Mouse (Mus musculus): ENCODE results near the gene Gm20388.
"Not testable (repeated sequence)": the region's sequence is repeated elsewhere in the genome, so short reads cannot be mapped to it uniquely, and the experiment has no call there.

Gm20388 gene

DNA sequence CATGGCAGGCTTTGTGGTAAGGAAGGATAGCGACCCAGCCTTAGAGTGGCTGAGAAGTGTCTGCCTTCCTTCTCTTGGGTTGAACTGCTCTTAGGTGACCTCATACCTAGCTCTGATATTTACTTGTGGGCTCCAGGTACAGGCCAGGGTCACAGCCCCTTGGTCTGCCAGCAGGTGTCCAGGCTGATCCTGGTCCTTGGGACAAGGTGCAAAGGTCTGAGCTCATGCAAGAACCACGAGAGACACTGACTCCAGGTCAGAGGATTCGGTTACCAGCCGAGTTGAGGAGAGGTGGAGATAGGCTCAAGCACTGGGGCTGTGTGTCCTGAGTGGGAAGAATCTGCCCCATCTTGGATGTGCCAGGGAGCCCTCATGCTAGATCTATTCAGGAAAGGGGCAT lies 3333.7 kb downstream of the Gm20388 start:
- DNase-seq, result no peak

DNA sequence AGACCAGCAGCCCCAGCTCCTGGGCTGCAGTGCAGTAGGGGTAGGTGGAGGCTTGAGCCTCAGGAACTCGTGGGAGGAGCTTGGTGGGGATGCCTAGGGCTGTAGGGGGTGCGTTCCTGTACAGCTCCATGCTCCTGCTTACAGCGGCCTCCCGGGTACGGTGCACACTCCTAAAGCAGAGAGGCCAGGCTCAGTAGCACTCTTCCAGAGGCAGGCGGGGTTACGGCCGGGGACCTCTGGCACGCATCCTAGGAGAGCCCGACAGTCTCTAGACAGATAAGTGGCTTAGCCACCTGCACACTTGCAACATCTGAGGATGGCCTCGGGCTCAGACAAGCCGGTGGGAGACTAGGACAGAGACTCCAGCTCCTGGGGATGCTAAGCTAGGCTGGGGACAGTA lies 3334.9 kb downstream of the Gm20388 start:
- no peak for DNase-seq

DNA sequence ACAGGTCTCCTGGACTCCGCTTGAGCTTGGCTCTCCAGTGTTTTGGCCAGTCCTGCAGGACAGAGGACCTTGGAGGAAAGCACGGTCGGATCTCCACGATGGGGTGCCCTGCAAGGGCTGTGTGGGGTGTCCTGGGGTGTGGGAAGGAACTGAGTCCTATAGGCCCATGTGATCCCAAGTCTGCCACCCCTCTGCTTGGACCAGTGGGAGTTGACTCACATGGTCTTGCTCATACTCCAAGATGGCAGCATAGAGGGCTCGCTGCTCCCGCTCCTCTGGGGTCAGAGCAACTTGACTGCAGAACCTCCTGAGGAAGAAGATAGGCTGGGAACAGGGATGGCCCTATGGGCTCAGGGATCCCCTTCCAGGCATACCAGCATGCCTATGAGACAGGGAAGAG lies 3337.1 kb downstream of the Gm20388 start:
- DNase-seq, result no peak

DNA sequence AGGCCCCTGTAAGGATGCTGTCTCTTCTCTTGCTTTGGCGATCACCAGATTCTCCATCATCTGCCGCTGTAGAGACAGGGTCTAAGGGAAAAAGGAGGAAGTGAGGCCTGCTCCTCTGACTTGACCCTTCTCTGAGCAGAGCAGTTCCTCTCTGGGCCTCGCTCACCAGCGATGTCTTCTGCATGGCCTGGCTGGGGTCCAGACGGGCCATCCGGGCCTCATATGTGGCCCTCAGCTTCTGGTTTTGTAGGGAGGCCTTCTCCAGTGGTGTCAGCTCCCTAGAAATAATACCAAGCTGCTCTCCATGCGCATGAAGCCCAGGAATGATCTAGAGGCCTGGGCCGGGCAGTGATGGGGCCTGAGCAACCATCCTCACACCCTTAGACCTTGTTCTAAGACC lies 3338.0 kb downstream of the Gm20388 start:
- DNase-seq, result no peak

DNA sequence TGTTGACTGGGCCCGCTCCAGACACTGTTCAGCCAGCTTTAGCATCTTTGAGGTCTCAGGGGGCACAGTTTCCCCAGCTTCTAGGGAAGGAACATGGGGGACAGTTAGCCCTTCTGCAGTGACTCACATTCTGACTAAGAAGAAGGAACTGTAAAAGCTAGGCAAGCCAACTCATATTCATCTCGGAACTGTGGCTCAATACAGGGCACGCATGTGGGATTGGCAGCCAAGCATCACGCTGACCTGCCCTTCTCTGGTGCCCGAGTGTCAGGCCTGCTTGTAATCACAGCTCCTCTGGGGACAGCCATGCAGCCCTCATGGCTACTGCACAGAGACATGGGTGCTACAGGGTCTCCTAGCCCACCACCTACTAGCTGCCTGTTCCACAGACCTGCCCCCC lies 3340.3 kb downstream of the Gm20388 start:
- DNase-seq, result no peak

DNA sequence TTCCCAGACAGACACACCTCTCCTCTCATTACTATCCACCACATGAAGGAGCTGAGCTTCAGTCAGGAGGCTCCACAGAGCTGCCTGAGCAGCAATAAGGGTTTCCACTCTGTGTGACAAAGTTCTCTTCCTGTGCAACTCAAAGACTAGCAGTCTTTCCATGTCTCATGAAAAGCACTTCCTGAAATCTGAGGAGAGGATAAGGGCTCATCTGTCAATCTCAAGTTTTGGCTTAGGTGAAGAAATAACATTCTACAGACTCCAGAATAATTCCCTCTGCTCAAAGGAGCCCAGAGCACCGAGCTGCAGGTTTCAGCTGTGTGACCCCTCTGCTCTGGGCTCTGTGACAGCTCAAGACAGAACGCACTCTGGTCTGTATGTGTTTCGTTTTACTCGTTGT lies 3342.3 kb downstream of the Gm20388 start:
- no peak for DNase-seq

DNA sequence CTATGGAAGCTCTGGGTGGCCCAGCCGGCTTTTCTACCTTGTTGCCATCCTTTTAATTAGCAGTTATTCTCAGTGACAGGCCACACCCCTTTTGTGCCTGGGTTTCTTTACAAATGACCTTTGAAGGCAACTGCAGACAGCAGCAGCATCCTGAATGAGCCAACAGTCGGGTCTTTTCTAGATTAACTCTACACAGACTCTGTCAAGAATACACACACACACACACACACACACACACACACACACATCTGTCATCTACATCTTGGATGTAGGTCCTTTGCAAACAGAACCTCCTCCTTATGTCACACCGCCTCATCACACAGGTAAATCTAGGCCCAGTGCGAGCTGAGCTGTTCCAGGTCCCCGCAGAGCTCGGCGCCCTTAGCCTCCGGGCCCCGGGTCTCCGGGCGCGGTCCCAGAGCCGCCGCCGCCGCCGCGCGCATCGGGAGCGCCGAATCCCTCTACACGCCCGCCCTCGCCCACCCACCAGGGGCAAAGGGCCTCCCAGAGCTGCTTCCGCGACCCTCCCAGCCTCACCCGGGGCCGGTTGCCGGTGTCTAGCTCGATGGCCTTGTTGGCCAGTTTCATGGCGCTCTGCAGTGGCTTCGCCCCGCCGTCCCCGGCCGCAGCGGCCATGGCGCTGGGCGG lies 3342.9 kb downstream of the Gm20388 start:
- DNase-seq, result no peak

DNA sequence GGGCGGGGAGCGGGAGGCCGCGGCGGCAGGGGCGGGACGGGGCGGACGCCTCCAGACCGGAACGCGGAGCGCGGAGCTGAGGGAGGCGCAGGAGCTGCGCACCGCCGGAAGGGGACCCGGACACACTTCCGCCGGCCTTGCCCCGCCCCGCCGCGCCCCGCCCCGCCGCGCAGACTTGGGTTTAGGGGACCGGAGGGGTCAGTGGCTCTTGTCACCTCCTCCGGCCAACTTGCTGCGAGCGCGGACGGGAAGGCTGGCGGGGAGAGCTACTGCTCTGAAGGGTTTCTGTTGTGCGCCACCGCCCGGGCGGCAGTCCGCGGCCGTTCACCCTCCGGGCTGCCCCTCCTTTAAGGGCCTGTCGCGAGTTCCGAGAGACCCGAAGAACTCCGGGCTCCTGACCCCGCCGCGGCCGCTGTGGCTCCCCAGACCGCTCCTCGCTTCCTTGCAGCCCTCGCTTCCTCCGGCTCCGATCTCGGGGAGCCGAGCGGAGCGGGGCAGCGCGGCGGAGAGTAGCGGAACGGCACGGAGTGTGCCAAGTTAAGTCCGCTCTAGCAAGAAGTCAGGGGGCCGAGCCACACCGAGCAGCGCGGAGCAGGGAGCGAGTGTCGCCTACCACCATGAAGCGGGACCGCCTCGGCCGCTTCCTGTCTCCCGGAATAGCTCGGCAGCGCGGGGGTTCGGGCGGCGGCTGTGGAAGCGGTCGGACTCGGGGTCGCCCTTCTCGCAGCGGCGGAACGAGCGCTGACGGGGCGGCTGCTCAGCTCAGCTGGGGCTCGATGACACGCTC lies 3343.7 kb downstream of the Gm20388 start, which contains the start of the genes Zfp276 and Vps9d1:
Gene Zfp276, plus strand, starts transcription at position 97 of the 787 bp plus-strand sequence.
Gene Vps9d1, minus strand, starts transcription at position 250 of the 787 bp plus-strand sequence.
- peak; percentile 89 to 92 for DNase-seq

DNA sequence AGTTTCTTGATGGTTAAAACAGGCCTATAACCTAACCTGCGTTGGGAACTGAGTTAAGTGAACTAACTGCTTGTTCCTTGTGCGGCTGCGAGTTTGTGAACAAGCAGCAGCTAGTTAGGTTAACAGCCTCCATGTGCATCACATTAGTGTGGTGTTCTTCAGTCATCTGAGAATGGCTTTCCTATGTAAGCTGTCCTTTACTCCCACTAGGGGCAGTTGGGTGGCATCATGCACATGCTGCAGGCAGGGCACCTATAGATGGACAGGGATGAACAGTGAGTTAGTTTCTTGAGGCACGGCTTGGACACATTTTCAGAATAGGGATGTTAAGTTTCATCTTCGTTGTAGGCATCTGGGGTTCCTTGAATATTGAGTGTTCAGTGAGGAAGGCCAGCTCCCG lies 3344.5 kb downstream of the Gm20388 start:
- DNase-seq, result no peak

DNA sequence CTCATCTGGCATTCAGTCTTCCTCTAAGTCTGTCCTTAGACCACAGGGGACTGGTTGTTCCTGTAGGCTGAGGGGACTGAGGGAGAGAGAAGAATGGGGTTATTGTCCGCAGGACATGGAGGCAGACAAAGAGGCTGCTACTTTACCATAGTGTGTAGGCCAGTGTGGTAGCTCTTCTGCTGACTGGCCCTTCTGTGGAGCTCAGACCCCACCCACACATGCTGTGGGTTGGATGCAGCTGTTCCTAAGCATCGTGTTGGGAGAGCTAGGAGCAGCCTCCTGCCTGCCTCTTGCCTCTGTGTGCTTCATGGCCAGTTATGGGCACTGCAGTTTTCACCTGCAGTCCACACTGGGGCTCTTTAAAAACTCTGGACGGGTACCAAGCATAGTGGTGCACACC lies 3346.5 kb downstream of the Gm20388 start:
- no peak for DNase-seq

DNA sequence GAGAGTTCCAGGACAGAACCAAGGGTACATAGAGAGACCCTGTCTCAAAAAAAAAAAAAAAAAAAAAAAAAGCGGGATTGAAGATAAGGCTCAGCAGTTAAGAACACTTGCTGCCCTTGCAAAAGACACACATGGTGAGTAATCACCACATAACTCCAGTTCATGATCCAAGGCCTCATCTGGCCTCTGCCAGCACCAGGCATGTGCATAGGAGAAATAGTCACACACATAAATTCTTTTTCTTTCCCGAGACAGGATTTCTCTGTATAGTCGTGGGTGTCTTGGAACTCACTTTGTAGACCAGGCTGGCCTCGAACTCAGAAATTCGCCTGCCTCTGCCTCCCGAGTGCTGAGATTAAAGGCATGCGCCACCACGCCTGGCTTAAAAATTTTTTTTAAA lies 3347.0 kb downstream of the Gm20388 start:
- DNase-seq, result not testable (repeated sequence)

DNA sequence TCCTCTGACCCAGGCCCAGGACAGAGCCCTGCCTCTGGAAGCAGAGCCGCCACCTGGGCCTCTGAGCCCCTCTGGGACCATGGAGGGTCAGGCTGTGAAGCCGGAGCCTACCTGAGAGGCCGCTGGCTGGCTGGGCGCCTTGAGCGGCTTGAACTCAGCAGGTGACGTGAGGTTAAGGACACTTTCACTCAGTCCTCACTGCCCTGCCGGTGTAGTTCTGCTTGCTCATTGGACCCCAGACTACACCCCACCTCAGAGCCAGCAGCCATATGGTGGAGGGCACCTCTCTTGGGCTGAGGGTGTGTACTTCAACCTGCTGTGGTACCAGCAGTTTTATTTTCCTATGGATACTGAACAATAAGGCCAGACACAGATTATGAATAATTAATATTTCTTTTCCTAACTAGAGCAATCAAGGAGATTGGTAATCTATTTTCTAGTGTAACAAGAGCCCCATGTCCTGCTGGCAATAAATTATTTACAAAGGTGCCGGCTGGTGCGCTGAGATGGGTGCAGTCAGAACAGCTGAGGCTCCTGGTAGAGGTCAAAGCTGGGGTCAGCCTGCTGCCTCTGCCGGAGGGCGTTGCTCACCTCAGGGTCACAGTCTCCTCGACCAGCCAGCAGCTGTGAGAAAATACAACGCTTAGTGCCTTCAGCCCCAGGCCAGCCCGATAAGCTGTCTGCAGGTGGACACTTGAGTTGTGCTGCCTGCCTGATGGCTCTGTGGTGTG lies 3357.4 kb downstream of the Gm20388 start:
- DNase-seq, result no peak

DNA sequence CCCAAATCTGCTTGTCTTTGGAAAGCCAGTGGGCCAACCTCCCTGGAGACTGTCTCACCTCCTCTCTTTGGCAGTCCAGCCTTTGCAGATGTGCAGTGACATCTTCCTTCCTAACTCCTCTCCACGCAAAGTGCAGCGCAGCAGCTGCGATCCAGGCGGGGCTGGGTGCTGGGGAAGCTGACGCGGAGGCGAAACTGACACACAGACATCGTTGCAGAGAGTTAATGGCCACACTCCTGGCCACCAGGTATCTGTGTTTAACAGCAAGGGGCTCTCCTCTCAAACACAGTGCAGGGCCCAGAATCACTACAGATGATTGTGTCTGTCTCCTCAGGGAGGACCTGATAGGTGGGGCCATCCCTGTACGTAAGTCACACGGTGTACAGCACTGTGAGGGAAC lies 3360.5 kb downstream of the Gm20388 start:
- no peak for DNase-seq

DNA sequence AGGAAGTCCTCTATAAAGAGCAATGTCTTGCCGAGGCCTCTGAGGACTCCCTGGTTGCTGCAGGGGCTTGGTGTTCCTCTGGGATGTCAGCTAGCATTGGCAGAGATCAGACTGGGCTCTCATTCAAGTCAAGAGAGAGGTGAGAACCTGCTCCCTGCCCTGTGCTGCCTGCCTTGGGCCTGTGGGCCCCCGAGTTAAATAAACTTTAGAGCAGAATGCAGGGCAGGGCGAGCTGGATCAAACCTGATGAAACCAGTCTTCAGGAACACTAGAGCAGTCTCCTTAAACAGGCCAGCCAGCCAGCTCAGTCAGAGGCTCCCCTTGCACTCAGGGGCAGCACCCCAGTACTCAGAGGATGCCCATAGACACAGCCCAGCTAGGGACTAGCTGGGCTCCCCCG lies 3361.3 kb downstream of the Gm20388 start:
- no peak for DNase-seq

DNA sequence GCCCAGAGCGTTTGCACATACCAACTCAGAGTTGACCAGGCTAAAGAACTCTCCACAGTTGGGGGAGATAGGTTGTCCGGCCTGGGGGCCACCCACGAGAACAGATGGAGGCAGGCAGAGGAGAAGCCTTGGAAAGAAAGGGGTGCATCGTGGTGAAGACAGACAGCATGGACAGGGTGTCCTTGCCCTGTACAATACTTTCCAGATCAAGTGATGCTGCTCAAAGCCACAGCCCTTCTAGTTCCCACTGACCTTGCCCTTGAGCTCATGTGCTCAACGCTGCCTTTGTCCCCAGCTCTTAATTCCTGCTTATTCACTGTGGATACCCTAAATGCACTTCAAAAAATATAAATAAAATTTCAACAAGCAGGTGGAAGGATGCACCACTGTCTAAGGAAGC lies 3363.8 kb downstream of the Gm20388 start:
- DNase-seq, result no peak

DNA sequence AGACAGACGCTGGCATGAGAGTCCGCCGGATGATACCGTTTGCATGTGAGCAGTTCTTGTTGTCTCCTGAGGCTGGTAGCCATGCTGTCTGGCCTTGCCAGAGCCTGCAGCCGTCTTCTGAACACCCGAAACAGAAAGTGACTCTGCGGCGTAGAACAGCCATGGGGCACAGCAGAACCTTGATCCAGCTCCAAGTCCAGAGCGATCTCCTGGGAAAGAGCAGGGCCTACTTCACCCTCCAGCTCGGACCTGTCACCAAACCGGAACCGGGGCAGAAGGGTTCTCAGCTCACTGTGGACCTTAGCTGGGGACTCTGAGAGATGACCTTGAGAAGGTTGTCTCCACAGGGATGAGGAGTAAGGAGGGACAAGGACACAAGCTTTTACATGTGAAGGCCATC lies 3364.5 kb downstream of the Gm20388 start:
- no peak for DNase-seq

DNA sequence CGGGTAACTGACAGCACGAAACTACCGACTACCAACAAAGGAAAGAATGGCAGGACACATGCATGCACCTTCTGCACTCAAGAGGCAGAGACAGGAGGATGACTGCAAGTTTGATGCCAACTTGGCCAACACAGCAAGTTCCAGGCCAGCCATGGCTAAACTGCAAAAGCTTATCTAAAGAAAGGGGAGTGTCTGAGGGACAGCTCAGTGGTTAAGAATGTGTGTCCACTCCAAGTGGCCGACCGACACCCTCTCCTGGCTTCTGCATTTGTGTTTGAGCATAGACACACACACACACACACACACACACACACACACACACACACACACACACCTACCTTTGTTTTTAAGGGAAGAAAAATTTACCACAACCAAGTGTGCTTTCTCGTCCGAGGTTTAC lies 3367.8 kb downstream of the Gm20388 start:
- DNase-seq, result no peak

DNA sequence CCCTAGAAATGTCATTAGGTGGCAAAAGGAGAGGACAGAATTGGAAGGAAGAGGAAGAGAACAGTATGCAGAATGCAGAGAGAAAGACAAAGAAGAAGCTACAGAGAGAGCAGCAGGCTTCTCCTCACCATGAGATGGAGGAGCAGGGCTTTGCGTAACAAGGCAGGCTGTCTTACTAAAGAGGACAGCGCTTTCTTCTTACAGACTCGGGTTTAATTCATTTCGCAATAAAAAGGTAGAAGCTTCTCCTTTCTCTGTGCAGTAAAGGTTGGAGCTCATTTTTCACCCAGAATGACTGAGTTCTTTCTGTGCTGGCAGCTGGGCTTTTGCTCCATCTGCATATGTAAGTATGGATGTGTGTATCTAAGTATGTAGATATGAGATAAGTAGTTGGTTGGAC lies 3369.2 kb downstream of the Gm20388 start:
- no peak for DNase-seq

DNA sequence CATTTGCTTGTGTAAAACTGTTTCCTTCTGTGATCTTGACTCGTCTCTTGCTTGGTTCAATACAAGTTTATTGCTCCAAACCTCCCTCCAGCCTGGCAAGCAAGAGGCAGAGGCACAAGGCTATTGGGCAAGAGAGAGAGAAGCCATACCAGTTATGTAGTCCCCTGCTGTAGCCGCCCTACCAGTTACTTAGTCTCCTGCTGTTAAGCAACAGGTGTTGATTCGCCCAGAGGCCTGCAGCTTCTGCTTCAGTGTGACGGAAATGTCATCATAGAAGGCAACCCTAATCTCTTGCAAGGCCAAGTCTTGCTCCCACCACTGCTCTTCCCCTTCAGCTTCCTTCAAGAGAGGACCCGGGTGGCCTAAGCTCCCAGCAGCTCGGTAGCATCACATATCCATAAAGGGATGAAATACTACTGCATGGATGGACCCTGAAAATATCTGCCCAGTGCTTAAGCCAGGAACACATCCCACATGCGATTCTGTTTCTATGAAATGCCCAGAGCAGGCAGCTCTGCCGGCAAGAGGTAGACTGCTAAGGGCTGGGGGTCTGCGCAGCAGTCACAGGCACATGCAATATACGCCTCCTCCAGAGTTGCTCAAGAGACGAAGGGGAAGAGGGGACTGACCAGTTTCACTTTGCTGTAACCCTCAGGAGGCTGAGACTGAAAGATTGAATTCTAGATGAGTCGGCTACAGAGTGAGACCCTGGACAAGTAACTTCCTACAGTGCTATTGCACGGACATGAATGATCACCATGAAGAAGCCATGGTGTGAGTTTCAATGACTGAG lies 3369.9 kb downstream of the Gm20388 start:
- DNase-seq, result no peak

DNA sequence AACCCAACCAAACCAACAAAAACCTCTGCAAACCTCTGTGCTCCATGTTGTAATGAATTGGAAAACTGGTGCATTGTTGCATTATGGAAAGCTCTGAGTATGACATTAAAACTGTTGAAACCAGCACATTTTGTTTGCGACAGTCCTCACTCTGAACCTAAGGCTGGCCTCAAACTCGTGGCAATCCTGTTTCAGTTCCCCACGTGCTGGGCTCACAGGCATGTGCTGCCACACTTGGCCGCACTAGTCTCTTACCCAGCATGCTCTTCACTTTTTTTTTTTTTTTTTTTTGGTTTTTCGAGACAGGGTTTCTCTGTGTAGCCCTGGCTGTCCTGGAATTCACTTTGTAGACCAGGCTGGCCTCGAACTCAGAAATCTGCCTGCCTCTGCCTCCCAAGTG lies 3372.4 kb downstream of the Gm20388 start:
- DNase-seq, result not testable (repeated sequence)

DNA sequence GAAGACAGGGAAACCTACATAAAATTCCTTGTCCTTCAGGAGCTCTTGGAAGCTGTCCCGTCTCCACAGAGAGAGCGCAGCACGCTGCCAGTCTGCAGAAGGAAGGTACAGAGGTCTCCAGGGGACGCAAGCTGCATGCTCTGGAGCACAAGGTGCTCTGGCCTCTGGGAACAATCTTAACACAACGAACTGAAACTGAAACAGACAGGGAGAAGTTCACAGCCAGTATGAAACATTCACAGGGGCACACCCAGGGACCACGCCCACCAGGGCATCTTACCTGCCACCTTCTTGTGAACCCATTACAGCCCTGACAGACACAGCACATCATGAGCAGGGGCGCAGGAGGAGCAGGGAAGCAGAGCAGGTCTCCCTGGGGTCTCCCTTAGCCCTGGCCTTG lies 3373.3 kb downstream of the Gm20388 start:
- DNase-seq, result no peak

DNA sequence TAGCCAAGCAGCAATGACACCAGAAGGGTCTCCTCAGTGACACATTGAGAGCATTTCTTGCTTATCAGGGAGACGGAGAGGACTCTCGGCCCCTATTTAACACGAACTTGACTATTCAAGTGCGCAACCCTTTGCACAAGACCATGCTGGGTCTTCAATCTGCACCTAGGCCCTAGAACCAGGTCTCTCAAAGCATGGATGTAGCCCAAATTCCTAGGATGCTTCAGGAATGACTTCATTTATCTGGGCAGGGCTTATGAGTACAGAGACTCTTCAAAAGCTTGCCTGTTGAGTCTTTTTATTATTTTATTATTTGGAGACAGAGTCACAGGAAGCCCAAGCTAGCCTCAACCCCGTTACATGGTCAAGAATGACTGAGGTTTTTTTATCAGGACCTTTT lies 3373.9 kb downstream of the Gm20388 start:
- no peak for DNase-seq

DNA sequence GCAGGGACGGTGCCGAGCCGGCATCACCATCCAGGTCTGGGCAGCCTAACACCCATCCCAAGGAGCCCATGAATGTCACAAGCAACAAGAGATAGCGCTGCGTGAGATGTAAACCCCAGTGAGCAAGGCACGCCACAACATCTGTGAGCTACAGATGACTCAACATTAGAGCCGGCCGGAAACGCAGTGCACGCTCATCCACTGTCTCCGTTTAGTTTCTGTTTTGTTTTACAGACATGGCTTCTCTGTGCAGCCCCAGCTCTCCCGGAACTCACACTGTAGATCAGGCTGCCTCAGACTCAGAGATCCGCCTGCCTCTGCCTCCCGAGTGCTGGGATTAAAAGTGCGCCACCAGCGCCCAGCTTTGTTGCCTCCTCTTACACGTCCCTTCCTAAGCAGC lies 3376.7 kb downstream of the Gm20388 start:
- no peak for DNase-seq
